Mouse (Mus musculus) bone marrow macrophage, adult 2 months (primary cell): ENCODE measurements at regions not wholly inside any gene's neighbourhood (a gene's known extent, or its start where the extent isn't known, plus 50 kb on each side); places are given as distances from the start of the nearest gene placed in this dataset.

ENCODE experiments used
- H3K27ac ChIP-seq: 2 replicates; pipeline ENCODE4 v1.5.1; 2012; ENCODE audit warnings: low read depth, low read length; ENCODE audit not compliant: insufficient read depth
- H3K4me1 ChIP-seq: 2 replicates; pipeline ENCODE4 v1.6.1; 2012; ENCODE audit warnings: low read length; ENCODE audit not compliant: control insufficient read depth, insufficient read depth
- H3K4me3 ChIP-seq: 2 replicates; pipeline ENCODE4 v1.5.1; 2012; ENCODE audit warnings: mild to moderate bottlenecking, low read length, moderate library complexity; ENCODE audit not compliant: insufficient read depth
- CTCF ChIP-seq: IDR thresholded peaks from 2 replicates; pipeline ENCODE4 v1.5.1; 2012; ENCODE audit warnings: low read depth, mild to moderate bottlenecking, low read length, moderate library complexity
- POLR2A ChIP-seq: IDR thresholded peaks from 2 replicates; pipeline ENCODE4 v1.6.1; 2012; ENCODE audit warnings: mild to moderate bottlenecking, low read depth, low read length, borderline replicate concordance

GRCm38 (mm10) chr11:18041589-18041988 is 87.9 kb upstream of the Etaa1 start:
- H3K4me1 ChIP-seq = no peaks in the 10 kb centered on the region
- TF ChIP-seq POLR2A (no peak), CTCF (no peak)
- no peak overlapping the region for H3K4me3 ChIP-seq
- H3K27ac ChIP-seq = no peak overlapping the region

- Histone ChIP-seq H3K27ac (no peak overlapping the region), H3K4me1 (no peaks in the 10 kb centered on the region), H3K4me3 (no peak overlapping the region)
- no peak for TF ChIP-seq POLR2A
- TF ChIP-seq CTCF = no peak
These were observed 77.4 kb upstream of the Etaa1 start for GRCm38 (mm10) chr11:18031049-18031448.

GRCm38 (mm10) chr11:18022065-18022464 is 68.4 kb upstream of the Etaa1 start:
- Histone ChIP-seq H3K4me1 (no peaks in the 10 kb centered on the region), H3K27ac (no peak overlapping the region), H3K4me3 (no peak overlapping the region)
- TF ChIP-seq POLR2A = no peak
- TF ChIP-seq CTCF = no peak

DNA sequence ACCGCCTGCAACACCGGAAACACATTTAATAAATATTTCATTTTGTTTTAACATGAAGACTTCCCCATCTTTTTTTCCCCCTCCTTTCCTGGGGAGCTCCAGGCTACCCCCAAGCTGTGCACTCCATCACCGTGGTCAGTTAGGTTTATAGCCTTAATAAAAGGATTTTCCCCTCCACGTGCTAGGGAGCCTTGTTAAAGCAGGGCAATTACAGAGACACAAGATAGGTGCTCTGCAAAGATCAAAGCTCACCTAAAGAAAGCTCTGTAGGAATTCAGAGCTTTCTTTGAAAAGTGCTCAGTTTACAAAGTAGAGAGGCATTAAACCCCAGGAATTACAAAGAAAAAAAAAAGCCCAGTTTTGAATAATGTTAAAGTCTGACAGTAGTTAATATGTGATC is 61.6 kb upstream of the Etaa1 start:
- TF ChIP-seq CTCF (no peak), POLR2A (no peak)
- no peak overlapping the region for H3K27ac ChIP-seq
- H3K4me3 ChIP-seq = no peak overlapping the region
- H3K4me1 ChIP-seq = 0 out of 2 replicates have a peak, but pooled peaks cover 2% of the 10 kb centered on the region

- H3K27ac ChIP-seq = no peak overlapping the region
- TF ChIP-seq POLR2A (no peak), CTCF (no peak)
- H3K4me1 ChIP-seq = 0 out of 2 replicates have a peak, but pooled peaks cover 2% of the 10 kb centered on the region
- H3K4me3 ChIP-seq = no peak overlapping the region
These were observed 60.9 kb upstream of the Etaa1 start for GRCm38 (mm10) chr11:18014610-18015009.

DNA sequence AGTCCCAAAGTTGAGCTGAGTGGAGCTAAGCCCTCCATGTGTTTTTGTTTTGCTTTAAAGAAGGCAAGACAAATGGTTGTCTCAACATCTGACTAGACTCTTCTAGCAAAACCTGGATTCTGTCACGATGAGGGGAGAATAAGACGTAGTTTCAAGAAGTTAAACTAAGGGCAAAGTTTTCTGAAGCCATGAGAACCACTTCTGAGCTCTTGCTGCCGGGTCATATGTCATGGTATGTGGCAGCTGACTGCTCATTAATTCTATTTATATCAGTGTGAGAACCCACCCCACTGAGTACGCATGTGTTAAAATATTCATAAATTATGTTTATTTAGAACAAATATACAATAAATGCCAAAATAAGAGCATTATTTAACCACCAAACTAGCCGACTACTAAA is 58.4 kb upstream of the Etaa1 start:
- no peak overlapping the region for H3K27ac ChIP-seq
- TF ChIP-seq CTCF (no peak), POLR2A (no peak)
- H3K4me3 ChIP-seq = no peak overlapping the region
- 0 out of 2 replicates have a peak, but pooled peaks cover 2% of the 10 kb centered on the region for H3K4me1 ChIP-seq

DNA sequence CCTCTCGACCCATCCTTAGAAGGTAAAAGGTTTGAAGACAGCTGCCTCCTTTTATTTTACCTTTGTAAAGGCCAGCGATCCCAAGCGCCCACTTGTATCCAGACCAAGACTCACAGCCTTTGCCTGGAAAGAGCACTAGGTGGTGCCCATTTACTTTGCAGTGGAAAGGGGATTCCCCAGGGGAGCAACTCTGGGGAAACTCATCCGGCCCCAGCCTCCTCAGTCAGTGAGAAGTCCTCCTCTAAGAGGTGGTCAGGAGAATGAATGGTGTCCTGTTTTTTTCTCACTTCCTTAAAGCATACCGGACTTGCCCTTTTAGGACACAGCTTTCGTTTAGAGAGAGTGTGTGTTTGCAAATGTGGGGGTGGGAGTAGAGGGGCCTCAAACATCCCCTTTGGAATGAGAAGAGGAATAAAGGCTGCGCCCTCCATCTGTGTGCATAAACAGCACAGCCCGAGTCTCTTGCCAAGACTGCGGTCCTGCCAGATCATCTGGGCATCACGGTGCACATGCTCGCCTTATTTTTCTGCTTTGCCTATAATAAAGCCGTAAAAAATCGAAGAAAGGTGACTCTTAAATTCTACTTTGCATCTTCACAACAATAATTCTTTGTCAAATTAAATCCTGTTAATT is 57.5 kb upstream of the Etaa1 start:
- H3K27ac ChIP-seq = no peak overlapping the region
- TF ChIP-seq POLR2A (no peak), CTCF (no peak)
- H3K4me3 ChIP-seq = peak overlapping the region; percentile 17; the same call in 1 of the 2 replicates
- 0 out of 2 replicates have a peak, but pooled peaks cover 2% of the 10 kb centered on the region for H3K4me1 ChIP-seq

DNA sequence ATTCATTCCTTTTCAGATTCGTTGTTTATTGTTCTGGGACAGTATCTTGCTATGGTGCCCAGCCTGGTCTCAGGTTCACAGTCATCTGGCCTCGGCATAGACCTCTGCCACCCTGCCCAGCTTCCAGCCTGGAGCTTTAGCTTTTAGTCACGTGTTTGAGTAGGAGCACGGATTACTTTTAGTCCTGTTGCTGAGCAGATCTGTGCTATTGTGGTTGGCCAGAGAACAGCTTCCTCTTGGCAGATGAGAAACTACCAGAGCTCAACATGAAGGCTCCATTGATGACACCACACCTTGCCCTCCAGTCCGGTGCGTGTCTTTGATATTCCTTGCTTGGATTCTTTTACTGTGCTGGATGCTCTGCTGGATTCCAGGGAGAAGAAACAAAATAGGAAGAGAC is 54.5 kb upstream of the Etaa1 start:
- H3K27ac ChIP-seq = no peak overlapping the region
- no peak for TF ChIP-seq POLR2A
- TF ChIP-seq CTCF = no peak
- H3K4me3 ChIP-seq = no peak overlapping the region
- 0 out of 2 replicates have a peak, but pooled peaks cover 2% of the 10 kb centered on the region for H3K4me1 ChIP-seq
